Mouse (Mus musculus) heart, embryonic 13.5 days (tissue): ENCODE results near the gene Cgn. TPM values are rescaled to one million over a fixed set of nuclear protein-coding genes. Genes with fewer than 3 reads are reported as not detected.
"Not testable (repeated sequence)": the region's sequence is repeated elsewhere in the genome, so short reads cannot be mapped to it uniquely, and the experiment has no call there.

Experiments used
- ATAC-seq: fragments of 200-750 bp; cut with Nextera tagmentation; 2 replicates; pipeline ENCODE4 v1.8.0; 2017; ENCODE audit warnings: moderate TSS enrichment; ENCODE audit not compliant: insufficient number of reproducible peaks, low FRiP score, low TSS enrichment; ENCODE audit errors: extremely low read depth
- H3K27ac ChIP-seq: fragments of 300-500 bp; sonication (generic); replicated peaks from 2 replicates; pipeline ENCODE4 v1.5.1; 2015; ENCODE audit warnings: moderate library complexity, mild to moderate bottlenecking, inconsistent platforms
- H3K27me3 ChIP-seq: fragments of 300-500 bp; sonication (generic); replicated peaks from 2 replicates; pipeline ENCODE4 v1.6.1; 2015; ENCODE audit warnings: mild to moderate bottlenecking, inconsistent platforms
- H3K36me3 ChIP-seq: fragments of 300-500 bp; sonication (generic); 2 replicates; pipeline ENCODE4 v1.6.1; 2015; ENCODE audit warnings: mild to moderate bottlenecking, inconsistent platforms
- H3K4me1 ChIP-seq: fragments of 300-500 bp; sonication (generic); 2 replicates; pipeline ENCODE4 v1.6.1; 2015; ENCODE audit warnings: inconsistent platforms
- H3K4me2 ChIP-seq: fragments of 300-500 bp; sonication (generic); 2 replicates; pipeline ENCODE4 v1.6.1; 2015; ENCODE audit warnings: inconsistent platforms, mild to moderate bottlenecking, moderate library complexity
- H3K4me3 ChIP-seq: fragments of 300-500 bp; sonication (generic); 2 replicates; pipeline ENCODE4 v1.5.1; 2015; ENCODE audit warnings: moderate library complexity, mild to moderate bottlenecking, inconsistent platforms
- H3K9ac ChIP-seq: fragments of 300-500 bp; sonication (generic); 2 replicates; pipeline ENCODE4 v1.6.1; 2015; ENCODE audit warnings: inconsistent platforms, mild to moderate bottlenecking, moderate library complexity
- H3K9me3 ChIP-seq: fragments of 300-500 bp; sonication (generic); 2 replicates; pipeline ENCODE4 v1.6.1; 2016; ENCODE audit warnings: inconsistent platforms
- WGBS: fragments of 180-500 bp; shearing (Covaris S2); methylation state at CpG from one replicate; pipeline ENCODE4 v1.1.7; 2015; ENCODE audit warnings: mixed read lengths; 5-methylcytosine and 5-hydroxymethylcytosine counted together
- polyA plus RNA-seq: library from polyadenylated mRNA; unstranded; fragments of >200 nt; fragmentation: Nextera tagmentation; extraction: Ambion mirVana; gene quantifications from 2 replicates; pipeline ENCODE4 v1.2.1, GENCODE M21; 2015

Cgn gene
- polyA plus RNA-seq, 1 experiment from 2014 or later = 2.3 TPM

GRCm38 (mm10) chr3:94789516-94789915 lies 3.2 kb upstream of the Cgn start:
- 74% methylated on average over 2 of the region's 2 CpGs for WGBS
- Histone ChIP-seq H3K27me3 (peaks cover 18% of the 10 kb centered on the region), H3K4me2 (no peak overlapping the region), H3K27ac (no peak overlapping the region), H3K36me3 (no peaks in the 10 kb centered on the region), H3K9ac (no peak overlapping the region), H3K9me3 (no peaks in the 10 kb centered on the region), H3K4me3 (no peak overlapping the region), H3K4me1 (peaks cover 22% of the 10 kb centered on the region)
- ATAC-seq = no peak

DNA sequence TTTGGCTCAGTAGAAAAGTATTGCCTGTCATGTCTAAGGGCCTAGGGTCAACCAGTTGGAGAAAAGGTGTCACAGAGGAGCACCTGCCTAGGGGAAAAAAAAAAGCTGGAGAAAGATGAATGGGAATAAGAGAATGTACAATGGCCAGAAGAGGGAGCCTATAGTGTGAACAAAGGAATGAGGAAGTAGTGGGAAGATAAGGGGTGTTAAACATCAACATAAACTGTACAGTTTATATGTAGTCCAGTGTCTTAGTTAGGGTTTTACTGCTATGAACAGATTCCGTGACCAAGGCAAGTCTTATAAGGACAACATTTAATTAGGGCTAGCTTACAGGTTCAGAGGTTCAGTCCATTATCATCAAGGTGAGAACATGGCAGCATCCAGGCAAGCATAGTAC lies 2.8 kb upstream of the Cgn start:
- Histone ChIP-seq H3K4me2 (no peak overlapping the region), H3K27me3 (peaks cover 23% of the 10 kb centered on the region), H3K9me3 (no peaks in the 10 kb centered on the region), H3K36me3 (no peaks in the 10 kb centered on the region), H3K4me3 (no peak overlapping the region), H3K27ac (no peak overlapping the region), H3K9ac (no peak overlapping the region), H3K4me1 (peaks cover 21% of the 10 kb centered on the region)
- ATAC-seq = no peak
- 93% methylated on average over 1 of the region's 1 CpGs for WGBS

GRCm38 (mm10) chr3:94787122-94787780 lies 959 bp upstream of the Cgn start:
- 10% methylated on average over 11 of the region's 11 CpGs for WGBS
- peak overlapping the region; percentile 86 for H3K4me2 ChIP-seq
- H3K36me3 ChIP-seq = no peaks in the 10 kb centered on the region
- peak overlapping the region; percentile 65 for H3K4me3 ChIP-seq
- no peaks in the 10 kb centered on the region for H3K9me3 ChIP-seq
- peaks cover 17% of the 10 kb centered on the region for H3K4me1 ChIP-seq
- 0 out of 2 replicates have a peak overlapping the region, but pooled peaks have one; percentile 8 for H3K27ac ChIP-seq
- ATAC-seq = no peak
- peak overlapping the region; percentile 77 for H3K9ac ChIP-seq
- H3K27me3 ChIP-seq = peaks cover 28% of the 10 kb centered on the region

GRCm38 (mm10) chr3:94785958-94786357 lies 334 bp downstream of the Cgn start:
- ATAC-seq = 0 out of 2 replicates have a peak, but pooled peaks have one; percentile 2
- Histone ChIP-seq H3K4me1 (peaks cover 22% of the 10 kb centered on the region), H3K27me3 (peaks cover 36% of the 10 kb centered on the region), H3K36me3 (no peaks in the 10 kb centered on the region), H3K4me2 (peak overlapping the region; percentile 86), H3K4me3 (peak overlapping the region; percentile 65), H3K9ac (peak overlapping the region; percentile 70), H3K9me3 (no peaks in the 10 kb centered on the region), H3K27ac (no peak overlapping the region)
- WGBS = 1% methylated on average over 14 of the region's 14 CpGs

- Histone ChIP-seq H3K27ac (0 out of 2 replicates have a peak overlapping the region, but pooled peaks have one; percentile 17), H3K9ac (no peak overlapping the region), H3K4me2 (no peak overlapping the region)
Measured at GRCm38 (mm10) chr3:94784171-94784701, 2.1 kb downstream of the Cgn start.

DNA sequence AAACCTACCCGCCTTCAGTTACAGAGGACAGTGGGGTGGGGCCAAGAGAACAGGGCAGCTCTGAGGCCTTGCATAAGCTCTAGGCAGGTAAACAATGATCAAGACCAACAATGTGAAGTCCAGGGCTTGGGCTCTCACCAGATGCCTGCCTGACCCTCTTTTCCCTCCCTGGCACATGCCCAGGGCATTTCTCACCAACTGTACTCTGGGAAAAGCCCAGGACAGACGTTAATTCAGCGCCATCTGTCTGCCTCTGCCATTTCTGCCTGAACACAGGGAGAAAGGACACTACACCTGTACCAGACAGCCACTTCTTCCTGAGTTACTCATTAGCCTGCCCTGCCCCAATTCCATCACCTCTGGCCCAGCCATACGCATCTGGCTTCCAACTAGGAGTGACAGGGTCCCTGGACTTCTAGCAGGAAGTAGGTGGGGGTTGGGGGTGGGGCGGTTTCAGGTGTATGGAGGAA lies 2.8 kb downstream of the Cgn start:
- Histone ChIP-seq H3K4me1 (peaks cover 22% of the 10 kb centered on the region), H3K4me2 (no peak overlapping the region), H3K9me3 (no peaks in the 10 kb centered on the region), H3K36me3 (no peaks in the 10 kb centered on the region), H3K27ac (peak overlapping the region; percentile 24; the same call in 1 of the 2 replicates), H3K9ac (no peak overlapping the region), H3K27me3 (peaks cover 48% of the 10 kb centered on the region), H3K4me3 (no peak overlapping the region)
- ATAC-seq = no peak
- WGBS = 53% methylated on average over 5 of the region's 5 CpGs

More at GRCm38 (mm10) chr3:94784171-94784701, 2.1 kb downstream of the Cgn start:
- Histone ChIP-seq H3K9me3 (no peaks in the 10 kb centered on the region), H3K4me3 (no peak overlapping the region), H3K27me3 (peaks cover 43% of the 10 kb centered on the region), H3K4me1 (peaks cover 22% of the 10 kb centered on the region), H3K36me3 (no peaks in the 10 kb centered on the region)
- ATAC-seq = no peak
- 32% methylated on average over 5 of the region's 5 CpGs for WGBS

DNA sequence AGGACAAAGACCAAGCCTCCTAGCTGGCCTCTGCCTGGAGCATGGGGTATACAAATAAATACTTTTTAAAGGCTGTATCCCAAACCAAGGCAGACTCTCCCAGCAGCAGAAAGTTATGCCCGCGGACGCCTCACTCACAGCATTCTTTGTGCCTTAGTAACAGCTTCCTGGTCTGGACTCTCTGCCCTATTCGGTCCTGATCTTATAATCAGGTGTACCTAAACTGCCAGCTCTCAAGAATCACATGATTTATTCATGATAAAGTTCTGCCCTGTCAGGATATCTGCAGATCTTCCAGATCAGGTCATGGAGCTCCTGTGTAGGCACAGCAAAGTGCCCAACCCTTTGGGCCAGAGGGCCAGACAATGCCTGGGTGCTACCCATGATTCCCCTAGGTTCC lies 3.4 kb downstream of the Cgn start:
- Histone ChIP-seq H3K9me3 (no peaks in the 10 kb centered on the region), H3K9ac (no peak overlapping the region), H3K36me3 (no peaks in the 10 kb centered on the region), H3K4me3 (no peak overlapping the region), H3K4me2 (no peak overlapping the region), H3K27ac (no peak overlapping the region), H3K4me1 (peaks cover 22% of the 10 kb centered on the region), H3K27me3 (peaks cover 49% of the 10 kb centered on the region)
- 66% methylated on average over 4 of the region's 4 CpGs for WGBS
- no peak for ATAC-seq

- no peak overlapping the region for H3K4me2 ChIP-seq
- H3K4me1 ChIP-seq = peaks cover 15% of the 10 kb centered on the region
- peaks cover 53% of the 10 kb centered on the region for H3K27me3 ChIP-seq
- H3K9ac ChIP-seq = no peak overlapping the region
- no peak for ATAC-seq
- H3K9me3 ChIP-seq = no peaks in the 10 kb centered on the region
- H3K27ac ChIP-seq = no peak overlapping the region
- H3K36me3 ChIP-seq = no peaks in the 10 kb centered on the region
- 20% methylated on average over 3 of the region's 3 CpGs for WGBS
- no peak overlapping the region for H3K4me3 ChIP-seq
Measured at GRCm38 (mm10) chr3:94781356-94781755, 4.9 kb downstream of the Cgn start.

DNA sequence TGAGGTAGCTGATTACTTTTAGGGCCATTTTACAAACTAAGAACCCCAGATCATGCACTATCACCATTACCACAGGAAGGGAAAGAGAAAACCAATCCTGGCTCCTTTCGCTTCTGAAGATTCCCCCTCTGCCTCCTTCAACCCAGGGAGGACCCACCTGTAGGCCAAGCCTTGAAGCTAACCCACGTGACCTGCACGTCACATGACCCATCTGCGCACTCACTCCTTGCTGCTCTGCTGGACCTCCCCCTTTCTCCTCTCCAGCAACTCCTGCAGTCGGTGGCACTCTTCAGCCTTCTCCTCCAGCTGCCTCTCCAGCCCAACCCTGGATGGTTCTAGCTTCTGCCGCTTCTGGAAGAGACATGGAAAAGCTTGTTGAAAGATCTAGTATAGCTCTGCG lies 10.4 kb downstream of the Cgn start:
- WGBS = 73% methylated on average over 7 of the region's 7 CpGs
- H3K9ac ChIP-seq = no peak overlapping the region
- H3K27ac ChIP-seq = no peak overlapping the region
- peaks cover 32% of the 10 kb centered on the region for H3K27me3 ChIP-seq
- no peaks in the 10 kb centered on the region for H3K36me3 ChIP-seq
- H3K9me3 ChIP-seq = no peaks in the 10 kb centered on the region
- no peak overlapping the region for H3K4me2 ChIP-seq
- no peaks in the 10 kb centered on the region for H3K4me1 ChIP-seq
- no peak for ATAC-seq
- no peak overlapping the region for H3K4me3 ChIP-seq

DNA sequence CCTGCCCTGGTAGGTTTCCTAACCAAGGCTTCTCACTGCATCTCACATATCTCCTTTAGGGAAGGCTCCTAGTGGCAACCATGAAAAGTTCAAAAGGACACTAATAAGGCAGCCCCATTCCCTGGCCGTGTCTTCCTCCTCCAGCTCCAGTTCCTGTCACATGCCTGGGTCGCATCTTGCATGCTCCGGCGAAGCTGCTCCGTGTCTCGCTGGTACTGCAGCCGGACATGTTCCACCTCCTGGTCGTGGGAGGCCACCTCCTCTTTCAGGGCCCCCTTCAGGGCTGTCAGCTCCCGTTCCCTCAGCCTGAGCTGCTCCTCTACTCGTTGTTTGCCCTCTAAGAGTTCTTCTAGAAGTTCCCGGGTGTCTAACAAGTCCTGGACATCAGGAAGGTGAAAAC lies 12.3 kb downstream of the Cgn start:
- 67% methylated on average over 11 of the region's 11 CpGs for WGBS
- no peaks in the 10 kb centered on the region for H3K36me3 ChIP-seq

GRCm38 (mm10) chr3:94765456-94765855 lies 20.8 kb downstream of the Cgn start:
- not testable (repeated sequence) for H3K4me2 ChIP-seq, H3K4me1 ChIP-seq, H3K4me3 ChIP-seq, H3K36me3 ChIP-seq, H3K9ac ChIP-seq, H3K9me3 ChIP-seq, H3K27me3 ChIP-seq, H3K27ac ChIP-seq, ATAC-seq
- WGBS = 25% methylated on average over 8 of the region's 8 CpGs

More for the DNA sequence above, 12.3 kb downstream of the Cgn start:
- no peaks in the 10 kb centered on the region for H3K9me3 ChIP-seq
- H3K9ac ChIP-seq = no peak overlapping the region
- no peak for ATAC-seq
- H3K4me3 ChIP-seq = no peak overlapping the region
- peaks cover 24% of the 10 kb centered on the region; the same call in 1 of the 2 replicates for H3K27me3 ChIP-seq
- no peak overlapping the region for H3K27ac ChIP-seq
- H3K4me1 ChIP-seq = no peaks in the 10 kb centered on the region
- H3K4me2 ChIP-seq = no peak overlapping the region
